Mouse (Mus musculus): ENCODE measurements around the gene Tprkb.
A peak's percentile ranks its signal among the peaks of the same experiment; 100 is the strongest.
"Not testable (repeated sequence)": the region's sequence is repeated elsewhere in the genome, so short reads cannot be mapped to it uniquely, and the experiment has no call there.

Gene Tprkb

DNA sequence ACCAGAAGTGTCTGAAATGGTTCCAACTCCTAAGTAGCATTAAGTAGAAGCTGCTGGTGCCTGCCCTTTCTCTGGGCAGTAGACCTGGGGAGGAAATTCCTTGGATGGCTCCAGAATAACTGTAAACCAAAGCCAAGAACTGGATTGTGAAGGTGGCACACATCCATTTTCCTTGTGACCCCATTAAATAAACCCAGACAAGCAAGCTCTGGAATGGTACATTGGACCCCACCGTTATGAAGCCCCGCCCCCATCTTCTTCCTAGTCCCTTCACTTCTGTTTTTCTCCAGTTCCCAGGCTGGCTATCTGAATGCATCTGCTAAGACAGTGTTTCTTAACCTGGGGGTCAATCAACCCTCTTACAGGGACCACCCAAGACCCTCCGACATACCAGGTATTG, at the start of gene Tprkb:
Tprkb (plus strand) TSS at position 279 of the 400 bp plus-strand sequence.
- no peak for DNase-seq (ENCODE audit: low spot score)

DNA sequence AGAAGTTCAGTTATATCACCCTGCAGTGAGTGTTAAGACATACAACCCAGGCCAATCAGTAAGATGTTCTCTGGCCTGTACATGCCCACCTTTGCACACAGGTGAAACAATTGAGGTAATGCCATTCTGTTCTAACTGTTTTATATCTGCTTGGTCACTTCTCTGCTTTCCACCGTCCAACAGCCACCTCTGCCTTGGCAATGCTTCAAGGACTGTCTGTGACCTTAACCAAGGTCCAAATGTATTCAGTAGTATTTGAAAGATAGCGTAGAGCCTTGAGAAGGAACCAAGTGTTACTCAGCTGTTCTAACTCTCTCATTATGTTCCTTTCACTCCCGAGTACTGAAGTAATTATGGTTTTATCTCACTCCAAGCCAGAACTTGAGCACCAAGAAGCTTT, 49.1 kb upstream of the Tprkb start:
- no peak for DNase-seq (ENCODE audit: low spot score)

GRCm38 (mm10) chr6:85863136-85863535, 48.5 kb upstream of the Tprkb start:
- DNase-seq (ENCODE audit: low spot score) = no peak

DNA sequence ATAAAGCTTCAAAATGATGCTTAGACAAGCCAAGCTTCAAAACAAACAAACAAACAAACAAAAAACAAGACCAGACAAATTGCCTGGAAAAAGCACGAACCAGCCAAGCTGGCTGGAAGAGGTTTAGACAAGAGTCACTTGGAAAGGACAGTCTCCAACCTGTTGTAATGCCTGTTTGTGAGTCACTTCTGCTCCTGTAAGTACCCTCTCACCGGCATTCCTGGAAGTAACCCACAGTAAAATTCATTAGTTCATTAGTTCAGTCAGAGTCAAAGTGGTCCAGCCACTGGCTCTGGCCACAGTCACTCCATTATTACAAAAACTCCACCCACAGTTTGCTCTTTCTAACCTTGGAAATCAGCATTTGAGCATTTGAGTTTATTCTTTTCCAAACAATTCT, 47.8 kb upstream of the Tprkb start:
- DNase-seq (ENCODE audit: low spot score) = no peak

- DNase-seq (ENCODE audit: low spot score) = not testable (repeated sequence)
These were observed 46.6 kb upstream of the Tprkb start for GRCm38 (mm10) chr6:85864900-85865639.

- DNase-seq (ENCODE audit: low spot score) = not testable (repeated sequence)
These were observed 45.5 kb upstream of the Tprkb start for GRCm38 (mm10) chr6:85866166-85866565.

DNA sequence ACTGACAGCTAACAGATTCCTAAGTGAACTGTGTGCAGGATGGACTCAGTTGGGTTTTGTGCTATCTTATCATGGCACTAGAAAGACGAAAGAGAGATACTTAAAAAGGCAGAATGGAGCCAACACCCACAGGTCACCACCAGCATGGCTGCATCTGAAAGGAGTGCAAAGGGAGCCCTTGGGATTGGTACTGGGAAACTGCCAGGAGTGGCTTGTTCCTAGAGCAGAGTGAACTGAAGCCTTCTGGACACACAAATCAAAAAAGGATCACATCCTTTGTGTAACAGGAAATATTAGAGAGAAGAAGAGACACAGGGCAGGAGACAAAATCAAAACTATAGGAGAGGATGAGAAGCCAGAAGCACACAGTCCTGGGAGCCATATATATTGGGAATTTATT, 44.7 kb upstream of the Tprkb start:
- not testable (repeated sequence) for DNase-seq (ENCODE audit: low spot score)

DNA sequence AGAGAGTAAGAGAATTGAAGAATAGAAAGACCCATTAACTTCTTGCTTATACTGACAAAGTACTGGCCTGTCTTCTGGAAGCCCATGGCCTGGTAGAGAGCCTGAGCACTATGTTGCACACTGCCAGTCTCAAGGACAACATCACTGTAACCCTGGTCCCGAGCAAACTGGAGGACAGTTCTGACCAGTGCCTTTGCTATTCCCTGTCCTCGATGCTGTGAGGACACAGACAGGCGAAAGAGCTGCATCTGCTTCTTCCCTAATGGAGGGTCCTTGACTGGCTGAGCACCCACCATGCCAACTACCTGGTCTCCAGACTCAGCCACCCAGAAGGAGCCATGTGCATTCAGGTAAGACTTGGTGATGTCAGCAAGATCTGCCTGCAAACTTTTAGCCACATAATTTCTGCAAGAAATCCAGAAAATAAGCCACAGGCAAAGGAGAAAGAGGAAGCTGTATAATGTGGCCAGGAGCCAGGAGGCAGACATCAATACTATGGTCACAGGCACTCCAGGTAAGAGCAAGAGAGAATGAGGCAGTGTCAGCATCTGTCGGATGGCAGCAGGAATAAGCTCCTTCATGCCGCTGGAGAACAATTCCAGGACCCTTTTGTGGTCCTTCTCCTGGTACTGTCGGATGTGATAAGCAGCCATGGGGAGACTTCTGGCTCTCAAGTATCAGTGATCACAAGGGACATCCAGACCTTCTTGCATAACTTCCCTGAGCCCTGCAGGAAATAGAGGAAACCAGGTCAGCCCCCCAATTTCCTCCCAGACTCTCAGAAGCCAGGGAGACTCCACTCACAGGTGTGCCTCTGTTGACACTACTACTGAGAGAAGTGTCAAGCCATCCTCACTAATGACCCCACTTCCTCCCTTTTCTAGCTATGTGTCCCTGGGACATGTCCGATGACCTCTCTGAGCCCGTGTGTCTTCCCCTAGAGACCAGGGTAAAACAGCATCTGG, 43.7 kb upstream of the Tprkb start:
- no peak for DNase-seq (ENCODE audit: low spot score)

DNA sequence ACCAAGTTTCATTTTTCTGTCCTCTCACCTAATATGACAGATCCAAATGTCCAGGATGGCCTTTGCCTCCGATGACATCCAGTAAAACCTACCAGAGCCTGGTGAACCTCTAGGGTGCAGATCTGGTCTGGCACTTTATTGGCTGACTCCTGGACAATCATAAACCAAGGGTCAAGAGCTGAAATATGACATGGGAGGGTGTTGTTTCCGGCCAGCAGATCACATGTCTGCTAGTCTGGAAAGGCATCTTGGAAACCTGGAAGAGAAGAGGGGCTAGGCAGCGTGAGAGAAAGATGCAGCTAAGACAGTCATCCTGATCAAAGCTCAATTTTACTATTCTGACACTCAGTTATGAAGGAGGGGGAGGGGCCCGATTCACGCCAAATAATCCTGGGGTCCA, 42.7 kb upstream of the Tprkb start, which contains the start of gene Nat8f2:
Nat8f2 (minus strand) TSS at position 153 of the 400 bp plus-strand sequence.
- DNase-seq (ENCODE audit: low spot score) = not testable (repeated sequence)

GRCm38 (mm10) chr6:85883246-85883645, 28.4 kb upstream of the Tprkb start:
- DNase-seq (ENCODE audit: low spot score) = not testable (repeated sequence)

- DNase-seq (ENCODE audit: low spot score) = no peak
These were observed 27.4 kb upstream of the Tprkb start for GRCm38 (mm10) chr6:85884311-85884710.

DNA sequence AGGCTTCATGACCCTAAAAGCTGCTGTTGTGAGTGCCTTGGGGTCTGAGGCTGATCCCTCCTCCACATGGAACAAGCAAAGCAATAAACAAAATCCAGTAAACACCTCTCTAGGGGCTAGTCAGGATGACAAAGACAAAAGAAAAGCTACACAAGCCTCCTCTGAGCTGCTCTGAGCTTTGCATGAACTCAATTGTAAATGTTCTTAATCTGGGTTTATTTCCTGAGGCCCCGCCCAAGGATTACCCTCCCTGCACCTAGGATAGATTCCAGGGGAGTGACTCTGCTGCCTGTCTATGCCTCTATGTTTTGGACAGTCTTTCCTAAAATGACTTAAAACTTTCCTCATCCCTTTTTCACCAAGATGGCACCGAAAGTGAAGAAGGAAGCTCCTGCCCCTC, 22.7 kb upstream of the Tprkb start:
- DNase-seq (ENCODE audit: low spot score) = no peak

DNA sequence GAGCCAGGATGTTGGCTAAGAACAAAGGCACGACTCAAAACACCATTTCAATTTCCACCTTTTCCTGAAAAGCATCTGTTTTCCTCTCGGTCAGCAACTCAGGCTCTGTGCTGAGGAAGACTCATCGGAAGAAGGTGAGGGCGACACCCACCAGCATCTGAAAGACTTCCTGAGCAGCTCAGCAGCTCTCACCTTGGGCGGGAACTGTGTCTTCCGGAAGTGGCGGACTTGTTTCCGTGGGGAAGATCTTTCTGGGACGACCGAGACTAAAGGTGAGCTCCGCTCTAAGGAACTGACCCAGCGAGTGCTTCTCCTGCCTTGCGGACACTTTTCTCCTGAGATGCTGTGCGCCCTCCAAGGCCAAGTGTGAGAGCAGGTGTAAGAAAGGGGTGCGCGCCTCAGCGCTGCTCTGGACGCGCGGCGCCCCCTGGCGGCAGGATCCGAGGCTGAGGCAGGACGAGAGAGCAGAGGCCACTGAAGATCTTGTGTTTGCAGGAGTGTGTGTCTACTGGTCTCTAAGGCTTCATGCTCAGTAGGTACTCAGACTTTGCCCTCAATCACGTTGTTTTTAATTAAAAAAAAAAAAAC, 16.5 kb upstream of the Tprkb start:
- not testable (repeated sequence) for DNase-seq (ENCODE audit: low spot score)

DNA sequence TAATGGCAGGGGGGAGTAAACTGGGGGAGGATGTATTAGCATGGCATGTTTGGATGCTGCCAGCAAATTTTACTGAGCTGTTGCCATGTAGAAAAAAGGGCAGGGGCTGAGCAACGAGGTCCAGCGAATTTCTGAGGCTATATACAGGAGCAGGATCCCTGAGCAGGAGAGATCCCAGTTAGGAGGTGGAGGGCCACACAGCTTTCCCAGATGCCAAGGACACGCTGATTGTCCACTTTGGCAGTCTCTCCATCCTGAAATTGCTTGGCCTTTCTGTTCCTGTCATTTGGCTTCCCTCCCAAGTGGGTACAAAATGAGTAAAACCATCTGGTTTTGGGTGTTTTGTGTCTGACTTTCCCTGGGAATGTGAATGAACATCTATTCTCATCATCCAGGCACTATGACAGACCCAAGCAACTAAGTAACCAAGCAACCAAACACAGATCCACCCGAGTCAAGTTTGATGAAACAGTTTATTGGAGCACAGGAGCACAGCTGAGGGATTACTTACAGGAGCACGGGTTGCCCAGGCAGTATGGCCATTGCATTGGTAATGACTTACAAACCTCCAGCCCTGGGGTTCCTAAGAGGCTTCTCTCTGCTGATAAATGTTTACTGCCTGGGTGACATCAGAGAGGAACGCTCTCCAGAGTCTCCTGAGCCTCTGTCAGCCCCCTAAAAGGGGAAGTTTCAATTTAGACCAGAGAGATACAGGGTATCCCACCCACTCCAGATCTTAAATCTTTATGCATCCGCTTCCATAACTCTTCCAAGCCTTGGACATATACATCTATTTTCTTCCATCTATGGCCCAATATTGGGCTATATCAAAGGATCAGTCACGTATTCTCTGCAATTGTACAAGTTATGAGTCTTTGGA, 12.8 kb upstream of the Tprkb start:
- DNase-seq (ENCODE audit: low spot score) = not testable (repeated sequence)

- DNase-seq (ENCODE audit: low spot score) = no peak
These were observed 9.4 kb upstream of the Tprkb start for GRCm38 (mm10) chr6:85902303-85902702.

GRCm38 (mm10) chr6:85904642-85905061, 7.0 kb upstream of the Tprkb start, which contains the start of gene Nat8f4:
Nat8f4 (minus strand) TSS chr6:85904884.
- DNase-seq (ENCODE audit: low spot score) = peak; percentile 79

GRCm38 (mm10) chr6:85906911-85907351, 4.7 kb upstream of the Tprkb start:
- DNase-seq (ENCODE audit: low spot score) = not testable (repeated sequence)

DNA sequence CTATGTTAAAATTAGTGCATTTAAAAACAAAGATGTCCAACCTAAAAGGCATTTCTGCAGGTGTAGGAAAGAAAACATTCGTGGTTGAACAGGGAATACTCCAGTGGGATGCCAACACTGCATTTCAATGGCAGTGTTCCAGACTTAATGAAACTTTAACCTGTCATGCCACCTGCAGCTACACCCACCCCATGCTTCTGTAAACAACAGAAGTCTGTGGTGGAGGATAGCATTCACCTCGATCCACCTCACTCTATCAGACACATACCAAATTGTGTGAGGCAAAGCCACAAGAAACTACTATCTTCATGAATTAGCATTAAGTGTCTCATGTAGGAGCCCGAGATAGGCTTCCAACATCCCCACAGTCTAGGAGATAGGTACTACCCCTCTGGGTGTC, 3.3 kb upstream of the Tprkb start:
- no peak for DNase-seq (ENCODE audit: low spot score)

- DNase-seq (ENCODE audit: low spot score) = no peak
These were observed 2.0 kb upstream of the Tprkb start for GRCm38 (mm10) chr6:85909704-85910103.

- DNase-seq (ENCODE audit: low spot score) = no peak
These were observed 3.5 kb downstream of the Tprkb start for GRCm38 (mm10) chr6:85915141-85915538.
